Mouse (Mus musculus) lung, adult 2 months (tissue): ENCODE measurements around the gene Bag6.

Experiments
- CTCF ChIP-seq: fragments of 200-500 bp; IDR thresholded peaks from 2 replicates; pipeline ENCODE4 v1.5.1; 2011; ENCODE audit warnings: mild to moderate bottlenecking, low read length, control low read depth; ENCODE audit not compliant: insufficient read depth
- POLR2A ChIP-seq: fragments of 200-500 bp; IDR thresholded peaks from 2 replicates; pipeline ENCODE4 v1.6.1; 2011; ENCODE audit warnings: low read depth, mild to moderate bottlenecking, control low read depth, low read length, borderline replicate concordance; ENCODE audit errors: extremely low read depth

- TF ChIP-seq POLR2A (no peak), CTCF (no peak)
Observed at GRCm38 (mm10) chr17:35180093-35180492, 45.1 kb downstream of the Bag6 start.
